Mouse (Mus musculus) thymus, postnatal 0 days (tissue): ENCODE results near the gene Hoxc6. TPM values are rescaled to one million over a fixed set of nuclear protein-coding genes. Genes with fewer than 3 reads are reported as not detected.

Experiments used
- DNase-seq: peaks from one replicate; pipeline ENCODE4 v3.0.0-alpha.2; 2015; ENCODE audit warnings: low spot score
- polyA plus RNA-seq: library from polyadenylated mRNA; unstranded; fragments of >200 nt; fragmentation: Nextera tagmentation; extraction: Ambion mirVana; gene quantifications from 2 replicates; pipeline ENCODE4 v1.2.1, GENCODE M21; 2015

Hoxc6 gene
- polyA plus RNA-seq, 1 experiment from 2014 or later, result not detected

DNA sequence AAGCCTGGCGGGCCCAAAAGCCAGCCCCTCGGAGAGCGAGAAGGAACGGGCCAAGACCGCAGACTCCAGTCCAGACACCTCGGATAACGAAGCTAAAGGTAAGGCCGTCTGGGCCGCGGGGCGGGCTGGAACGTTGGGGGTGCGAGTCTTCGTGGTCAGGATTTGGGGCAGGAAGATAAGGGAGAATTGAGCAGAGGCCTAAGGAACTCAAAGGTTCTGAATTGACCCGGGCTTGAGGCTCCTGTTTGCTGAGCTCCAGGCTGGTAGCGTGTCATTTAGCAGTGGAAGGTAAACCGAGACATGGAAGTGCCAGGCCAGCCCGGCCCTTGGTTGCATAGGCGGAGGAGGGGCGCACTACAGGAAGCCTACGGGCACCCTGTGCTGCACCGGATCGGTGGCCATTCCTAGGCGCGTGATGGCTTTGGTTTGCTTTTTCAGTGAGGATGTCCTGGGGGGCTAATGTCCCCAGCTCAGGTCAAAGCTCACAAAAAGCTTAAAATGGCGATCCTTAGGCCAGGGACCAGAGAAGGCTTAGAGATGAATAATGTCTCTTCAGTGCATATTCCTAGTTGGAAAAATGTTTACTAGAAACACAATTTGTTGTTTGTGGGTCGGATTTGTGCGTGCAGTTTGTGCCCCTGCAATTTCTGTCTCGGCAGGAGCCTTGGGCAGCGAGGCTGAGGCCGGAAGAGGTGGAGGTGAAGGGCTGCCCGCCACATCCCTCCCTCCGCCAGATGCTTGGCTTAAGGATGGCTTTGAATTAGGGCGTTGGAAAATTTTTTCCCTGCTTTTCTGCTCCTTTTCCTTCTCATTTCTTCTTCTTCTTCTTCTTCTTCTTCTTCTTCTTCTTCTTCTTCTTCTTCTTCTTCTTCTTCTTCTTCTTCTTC, 30.3 kb upstream of the Hoxc6 start:
- no peak for DNase-seq

DNA sequence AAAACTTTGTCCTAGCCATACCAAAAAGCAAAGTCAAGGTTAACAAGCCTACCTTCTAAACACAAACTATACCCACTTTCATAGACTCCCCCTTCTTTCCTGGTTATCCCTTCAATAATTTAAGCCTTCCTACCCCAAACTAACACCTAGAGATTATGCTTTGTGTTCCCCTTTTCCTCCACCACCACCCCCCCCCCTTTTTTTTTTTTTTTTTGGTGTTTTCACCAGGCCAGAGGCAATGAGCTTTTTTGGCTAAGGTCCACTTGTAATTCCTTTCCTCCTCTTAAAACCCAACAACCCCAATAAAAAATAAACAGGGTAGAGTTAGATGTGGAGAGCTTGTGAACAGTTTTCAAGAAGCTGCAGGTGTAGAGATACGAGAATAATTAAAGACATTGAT, 28.8 kb upstream of the Hoxc6 start:
- DNase-seq, result no peak

DNA sequence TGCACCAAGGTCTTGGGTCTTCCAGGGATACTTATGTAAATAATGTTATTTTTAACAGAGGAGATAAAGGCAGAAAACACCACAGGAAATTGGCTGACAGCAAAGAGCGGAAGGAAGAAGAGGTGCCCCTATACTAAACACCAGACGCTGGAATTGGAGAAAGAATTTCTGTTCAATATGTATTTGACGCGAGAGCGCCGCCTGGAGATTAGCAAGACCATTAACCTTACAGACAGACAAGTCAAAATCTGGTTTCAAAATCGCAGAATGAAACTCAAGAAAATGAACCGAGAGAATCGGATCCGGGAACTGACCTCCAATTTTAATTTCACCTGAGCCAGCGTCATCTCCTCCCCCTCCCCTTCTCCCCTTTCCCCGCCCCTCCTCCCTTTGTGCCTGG, 27.3 kb upstream of the Hoxc6 start:
- DNase-seq, result no peak

DNA sequence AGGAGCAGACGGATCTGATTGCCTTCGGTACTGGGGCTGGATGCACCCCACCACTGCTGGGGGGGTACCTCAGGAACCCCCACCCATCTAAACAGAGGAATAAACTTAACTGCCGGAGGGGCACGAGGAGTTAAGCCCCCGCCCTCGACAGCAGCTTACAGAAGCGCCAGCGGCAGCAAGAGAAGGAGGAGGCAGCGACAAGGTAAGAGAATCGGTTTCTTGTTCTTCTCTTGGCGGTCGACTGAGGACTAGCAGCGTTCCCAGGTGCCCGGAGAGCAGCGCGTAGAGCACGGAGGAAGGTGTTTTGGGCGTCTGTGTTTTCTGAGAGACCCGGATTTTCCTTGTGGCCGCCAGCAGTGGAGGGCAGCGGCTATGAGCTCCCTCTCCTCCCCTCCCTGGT, 25.8 kb upstream of the Hoxc6 start:
- DNase-seq, result no peak

DNA sequence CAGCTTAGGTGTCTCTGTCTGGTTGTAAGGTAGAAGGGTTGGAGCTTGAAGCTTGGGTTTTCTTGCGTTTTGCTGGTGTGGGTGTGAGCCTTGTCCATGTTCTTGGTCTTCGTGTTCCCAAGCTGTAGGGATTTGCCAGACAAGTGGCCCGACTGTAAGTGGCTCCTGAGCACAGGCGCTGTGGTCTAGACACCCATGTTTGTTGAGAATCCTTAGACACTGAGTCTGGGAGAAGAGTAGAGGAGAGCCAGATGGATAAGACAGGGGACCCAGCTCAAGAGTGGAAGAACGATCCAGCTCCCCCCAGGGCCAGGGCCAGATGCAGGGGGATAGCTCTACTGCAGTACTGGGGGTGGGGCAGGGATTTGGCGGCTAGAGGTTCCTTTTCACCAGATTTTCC, 25.3 kb upstream of the Hoxc6 start:
- no peak for DNase-seq

DNA sequence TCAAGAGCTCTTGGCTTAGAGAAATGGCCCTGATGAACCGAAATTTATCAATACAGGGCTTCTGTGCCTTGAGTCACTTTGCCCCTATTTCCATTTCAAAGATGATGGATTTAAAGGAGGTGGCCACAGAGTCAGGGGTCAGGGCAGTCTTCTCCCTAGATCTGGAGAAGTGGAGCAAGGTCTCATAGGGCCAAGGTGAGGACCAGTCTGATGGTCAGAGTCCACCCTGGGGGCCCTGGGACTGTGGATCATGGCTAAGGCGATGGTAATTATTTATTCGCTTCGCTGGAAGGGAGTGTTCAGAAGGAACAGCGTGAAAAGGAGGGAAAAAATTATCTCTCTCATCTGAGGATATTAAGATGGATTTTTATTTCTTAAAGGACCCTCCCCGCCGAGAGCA, 23.0 kb upstream of the Hoxc6 start:
- no peak for DNase-seq

DNA sequence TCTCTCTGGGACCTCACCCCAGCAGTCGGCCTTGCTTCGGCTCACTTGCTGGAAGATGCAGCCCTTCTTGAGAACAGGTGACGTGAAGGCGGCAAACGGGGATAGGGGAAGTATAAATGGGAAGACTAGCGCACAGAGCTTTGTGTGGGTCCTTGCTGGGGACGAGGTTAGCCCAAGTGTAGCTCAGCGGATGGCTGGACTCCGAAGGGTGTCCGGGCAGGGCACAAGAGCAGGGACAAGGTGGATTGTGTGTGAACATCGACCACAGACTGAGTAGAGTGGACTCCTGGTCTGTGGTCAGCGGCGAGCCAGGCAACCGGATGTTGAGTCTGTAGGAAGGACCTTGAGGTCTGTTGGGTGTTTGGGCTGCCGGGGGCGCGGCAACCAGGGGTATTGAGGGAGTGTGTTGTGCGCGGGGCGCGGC, 22.4 kb upstream of the Hoxc6 start:
- no peak for DNase-seq

DNA sequence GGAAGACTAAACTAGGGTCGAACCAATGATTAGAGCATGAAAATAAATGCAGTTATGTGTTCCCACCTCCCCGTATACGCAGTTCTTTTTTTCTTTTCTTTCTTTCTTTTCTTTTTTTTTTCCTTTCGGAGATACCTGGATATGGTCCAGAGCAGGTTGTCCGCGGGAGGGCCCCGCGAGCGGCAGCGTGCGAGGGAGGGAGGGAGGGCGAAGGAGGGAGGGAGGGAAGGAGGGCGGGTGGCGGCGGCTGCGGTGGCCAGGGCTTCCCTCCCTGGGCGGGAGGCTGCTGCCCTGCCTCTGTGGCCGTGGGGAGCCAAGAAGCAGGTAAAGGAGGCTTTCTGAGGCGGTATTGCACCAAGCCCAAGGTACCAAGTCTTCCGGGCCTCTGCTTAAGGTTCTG, 21.9 kb upstream of the Hoxc6 start, which contains the start of gene Hoxc9:
TSS of gene Hoxc9 (plus strand) at position 269 of the 400 bp plus-strand sequence.
- DNase-seq, result no peak

DNA sequence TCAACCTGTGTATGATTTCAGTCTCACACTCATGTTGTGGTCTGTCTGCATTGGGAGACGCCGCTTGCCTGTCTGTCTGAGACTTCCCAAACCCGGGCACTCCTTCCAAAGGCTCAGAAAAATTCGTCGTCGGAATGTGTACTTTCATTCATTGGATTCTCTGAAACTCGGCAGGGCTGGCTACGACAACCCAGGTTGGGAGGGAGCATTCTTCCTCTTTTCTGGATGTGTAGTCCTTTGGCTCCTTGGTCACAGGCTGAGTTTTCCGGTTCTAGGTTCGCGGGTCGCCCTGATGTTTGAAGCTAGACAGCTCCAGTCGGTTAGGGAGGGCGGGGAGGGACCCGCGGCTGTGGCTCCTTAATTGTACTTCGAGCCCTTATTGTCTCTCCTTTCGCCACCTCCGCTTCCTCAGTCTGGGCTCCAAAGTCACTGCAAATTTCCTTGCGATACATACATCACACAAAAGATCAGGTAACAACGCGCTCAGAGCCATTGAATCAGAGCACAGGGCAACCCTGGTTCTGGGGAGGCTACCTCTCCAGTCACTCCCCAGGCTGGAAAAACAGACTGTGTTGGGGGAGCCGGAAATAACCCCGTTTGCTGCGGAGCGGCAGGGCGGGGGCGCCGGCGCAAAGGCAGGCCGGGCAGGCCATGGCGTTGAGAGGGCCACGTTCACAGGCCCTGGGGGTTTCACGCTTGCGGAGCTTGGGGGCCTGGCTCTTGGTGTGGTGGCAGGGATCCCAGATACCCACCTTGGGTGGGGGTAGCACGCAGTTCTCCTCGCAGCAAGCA, 21.2 kb upstream of the Hoxc6 start:
- no peak for DNase-seq

DNA sequence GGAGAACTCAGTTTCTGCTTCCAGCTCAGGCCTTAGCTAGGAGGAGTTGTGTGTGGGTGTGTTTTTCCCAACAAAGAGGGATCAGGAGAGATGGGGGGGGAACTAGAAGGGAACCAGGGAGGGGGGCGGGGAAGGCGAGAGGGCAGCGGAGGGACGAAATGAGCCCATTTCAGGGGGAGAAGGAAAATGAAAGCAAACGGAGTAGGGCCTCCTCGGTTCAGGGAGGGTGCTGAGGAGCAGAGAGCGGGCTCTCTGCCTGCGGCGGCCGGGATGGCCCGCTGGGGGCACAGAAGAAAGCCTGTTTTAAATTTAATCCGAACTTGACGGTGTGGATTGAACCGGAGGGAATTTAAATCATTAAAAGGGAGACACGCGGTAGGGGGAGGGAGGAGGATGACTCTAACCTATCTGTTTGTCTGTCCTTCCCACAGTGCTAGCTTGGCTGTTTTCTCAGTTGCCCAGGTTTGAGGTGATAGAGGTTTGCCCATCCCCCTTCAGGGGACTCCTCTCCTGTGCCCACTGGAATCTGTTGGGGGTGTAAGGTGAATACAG, 20.6 kb upstream of the Hoxc6 start:
- no peak for DNase-seq

DNA sequence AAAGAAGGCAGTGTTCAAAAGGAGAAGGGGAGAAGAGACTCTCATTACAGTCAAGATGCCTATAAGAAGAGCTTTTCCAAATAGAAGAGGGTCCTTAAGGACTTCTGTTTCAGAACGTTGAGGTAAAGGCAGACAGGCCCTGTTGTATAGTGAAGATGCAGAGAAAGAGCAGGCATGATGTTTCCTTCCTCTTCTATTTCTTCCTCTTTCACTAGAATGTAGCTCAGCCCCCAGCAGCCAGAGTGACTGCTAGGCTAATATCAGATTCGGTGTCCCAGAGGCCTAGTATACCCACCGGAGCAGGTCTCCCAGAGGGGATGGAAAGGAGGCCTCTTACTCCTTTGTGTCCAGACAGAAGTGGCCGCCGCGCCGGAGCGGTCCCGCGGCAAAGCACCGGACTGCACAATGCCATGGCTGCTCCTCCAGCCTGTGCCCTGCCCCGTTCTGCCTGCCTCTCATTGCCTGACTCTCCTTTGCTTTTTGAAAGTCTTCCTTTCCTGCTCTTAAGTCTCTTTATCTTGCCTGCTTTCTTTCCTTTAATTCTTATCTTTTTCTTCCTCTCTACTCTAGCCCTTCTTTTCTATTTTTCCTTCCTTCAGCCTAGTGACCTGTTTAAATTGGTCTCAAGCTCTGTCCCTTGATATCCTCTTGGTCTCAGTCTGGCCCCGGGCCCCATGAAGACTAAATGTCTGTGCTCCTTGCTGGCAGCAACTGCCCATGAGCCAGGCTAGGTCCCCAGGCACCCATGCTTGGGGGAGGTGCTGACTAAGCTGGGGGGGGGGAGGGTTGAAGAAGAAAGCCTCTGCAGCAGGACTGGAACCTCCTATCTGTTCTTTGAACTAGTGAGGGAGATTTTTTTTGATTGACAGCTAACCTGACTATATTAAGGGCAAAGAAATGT, 19.2 kb upstream of the Hoxc6 start:
- no peak for DNase-seq

DNA sequence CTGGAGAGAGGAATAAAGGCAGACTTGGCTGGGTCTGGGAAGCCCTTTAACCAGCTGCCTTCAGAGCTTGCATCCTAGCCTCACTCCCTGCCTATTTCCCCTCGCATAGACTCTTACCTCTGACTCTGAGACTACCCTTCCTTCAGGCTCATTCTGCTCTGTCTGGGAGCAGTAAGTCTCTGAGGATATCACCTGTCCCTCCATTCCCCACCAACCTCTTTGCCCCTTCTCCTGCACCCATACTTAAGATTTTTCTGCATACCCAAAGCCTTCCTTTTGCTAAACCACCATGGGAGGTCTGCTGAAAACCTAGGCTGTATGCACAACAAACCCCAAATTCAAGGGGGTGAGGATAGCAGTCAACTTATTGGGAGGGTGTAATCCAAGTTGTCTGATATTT, 18.1 kb upstream of the Hoxc6 start:
- no peak for DNase-seq

DNA sequence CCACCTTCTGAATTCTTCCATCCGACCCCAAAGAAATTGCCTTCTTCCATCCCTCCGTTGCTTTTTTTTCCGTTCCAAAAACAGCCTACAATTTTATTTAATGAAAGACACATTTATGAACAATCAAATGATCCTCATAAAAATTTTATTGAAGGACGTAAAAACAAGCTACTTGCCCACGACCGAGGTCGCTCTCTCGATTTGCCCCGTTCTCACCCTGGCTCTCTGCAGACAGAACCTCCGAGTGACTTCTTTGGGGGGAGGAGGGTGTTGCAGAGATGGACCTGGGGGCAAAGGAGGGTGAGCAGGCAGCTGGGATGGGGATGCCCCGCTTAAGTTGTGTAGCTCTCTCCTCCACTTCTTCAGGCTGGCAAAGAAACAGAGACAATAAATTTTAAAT, 17.7 kb upstream of the Hoxc6 start:
- DNase-seq, result no peak

DNA sequence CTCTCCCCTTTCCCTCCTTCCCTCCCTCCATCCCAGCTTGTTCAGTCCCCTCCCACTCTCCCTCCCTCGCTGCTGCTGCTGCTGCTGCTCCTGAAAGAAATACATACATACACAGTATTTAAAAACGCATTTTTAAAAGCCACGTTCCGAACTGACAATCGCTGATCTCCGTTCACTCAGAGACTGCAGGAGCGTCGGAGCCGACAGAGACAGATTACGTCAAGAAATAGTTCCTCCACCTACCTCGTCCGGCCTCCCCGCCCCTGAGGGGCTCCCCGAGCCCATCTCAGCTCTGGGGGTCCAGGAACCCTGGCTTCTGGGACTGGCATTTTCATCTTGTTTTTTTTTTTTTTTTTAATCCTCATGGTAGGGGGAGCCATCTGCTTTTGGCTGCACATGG, 17.1 kb upstream of the Hoxc6 start:
- DNase-seq, result no peak

DNA sequence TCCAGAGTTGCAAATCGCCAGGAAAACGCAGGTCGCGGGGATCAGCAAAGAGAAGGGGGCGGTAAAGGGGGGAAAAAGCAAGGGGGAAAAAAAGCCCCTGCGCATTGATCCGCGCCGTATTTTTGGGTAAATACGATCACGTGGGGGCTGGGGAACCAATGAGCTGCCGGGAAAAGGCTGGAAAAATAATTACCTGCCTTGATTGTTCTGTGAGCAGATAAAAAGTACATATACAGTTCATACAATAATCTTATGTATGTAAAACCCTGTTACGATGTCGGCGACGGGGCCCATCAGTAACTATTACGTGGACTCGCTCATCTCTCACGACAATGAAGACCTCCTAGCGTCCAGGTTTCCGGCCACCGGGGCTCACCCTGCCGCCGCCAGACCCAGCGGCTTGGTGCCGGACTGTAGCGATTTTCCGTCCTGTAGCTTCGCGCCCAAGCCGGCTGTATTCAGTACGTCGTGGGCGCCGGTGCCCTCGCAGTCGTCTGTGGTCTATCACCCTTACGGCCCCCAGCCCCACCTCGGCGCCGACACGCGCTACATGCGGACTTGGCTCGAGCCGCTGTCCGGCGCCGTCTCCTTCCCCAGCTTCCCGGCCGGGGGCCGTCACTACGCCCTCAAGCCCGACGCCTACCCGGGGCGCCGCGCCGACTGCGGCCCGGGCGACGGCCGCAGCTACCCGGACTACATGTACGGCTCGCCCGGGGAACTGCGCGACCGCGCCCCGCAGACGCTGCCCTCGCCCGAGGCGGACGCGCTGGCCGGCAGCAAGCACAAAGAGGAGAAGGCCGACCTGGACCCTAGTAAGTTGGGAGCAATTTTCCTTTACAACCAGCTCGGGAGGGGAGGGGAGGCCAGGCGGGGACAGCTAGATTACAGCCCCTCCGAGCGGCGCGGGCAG, 16.4 kb upstream of the Hoxc6 start:
- no peak for DNase-seq

DNA sequence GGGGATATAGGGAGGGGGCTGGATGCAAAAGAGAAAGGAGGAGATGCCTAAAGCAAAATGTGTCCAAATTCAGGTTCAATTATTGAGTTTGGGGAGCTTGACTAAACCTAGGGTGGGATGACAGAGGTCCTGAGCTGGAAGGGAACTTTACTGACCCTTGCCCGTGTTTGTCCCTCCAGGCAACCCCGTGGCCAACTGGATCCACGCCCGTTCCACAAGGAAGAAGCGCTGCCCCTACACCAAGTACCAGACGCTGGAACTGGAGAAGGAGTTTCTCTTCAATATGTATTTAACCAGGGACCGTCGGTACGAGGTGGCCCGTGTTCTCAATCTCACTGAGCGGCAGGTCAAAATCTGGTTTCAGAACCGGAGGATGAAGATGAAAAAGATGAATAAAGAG, 14.3 kb upstream of the Hoxc6 start:
- no peak for DNase-seq

DNA sequence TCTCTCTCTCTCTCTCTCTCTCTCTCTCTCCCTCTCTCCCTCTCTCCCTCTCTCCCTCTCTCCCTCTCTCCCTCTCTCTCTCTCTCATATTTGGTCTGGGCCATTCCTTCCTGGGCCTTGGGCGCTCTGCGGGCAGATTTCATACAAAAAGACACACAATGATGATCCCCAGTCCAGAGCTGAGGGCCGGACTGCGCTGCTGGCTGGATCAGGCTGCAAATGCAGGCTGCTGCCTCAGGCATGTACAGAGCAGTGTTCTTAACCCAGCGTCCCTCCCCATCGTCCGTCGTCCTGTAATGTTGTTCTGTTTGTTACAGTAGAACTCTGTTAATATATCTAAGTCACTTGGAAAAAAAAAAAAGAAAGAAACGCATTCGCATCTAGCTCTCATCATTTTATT, 13.5 kb upstream of the Hoxc6 start:
- no peak for DNase-seq

DNA sequence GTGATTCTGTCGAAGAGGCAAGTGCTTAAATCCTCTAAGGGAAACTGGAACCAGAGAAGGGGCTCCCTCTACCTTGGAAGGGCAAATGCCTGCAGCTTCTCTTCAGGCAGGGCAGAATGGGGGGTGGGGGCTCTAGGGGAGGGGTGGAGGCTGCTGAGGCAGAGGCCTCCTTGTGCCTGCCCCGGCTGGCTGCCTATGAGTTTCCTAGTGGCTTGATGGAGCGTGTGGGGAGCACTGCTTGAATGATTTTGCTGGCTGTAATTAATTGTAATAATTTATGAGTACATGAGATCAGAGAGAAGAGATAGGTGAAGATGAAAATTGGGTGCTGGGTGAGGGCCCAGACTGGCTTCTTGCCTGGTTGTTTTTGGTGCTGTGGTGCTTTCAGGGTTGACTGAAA, 13.1 kb upstream of the Hoxc6 start:
- DNase-seq, result no peak

DNA sequence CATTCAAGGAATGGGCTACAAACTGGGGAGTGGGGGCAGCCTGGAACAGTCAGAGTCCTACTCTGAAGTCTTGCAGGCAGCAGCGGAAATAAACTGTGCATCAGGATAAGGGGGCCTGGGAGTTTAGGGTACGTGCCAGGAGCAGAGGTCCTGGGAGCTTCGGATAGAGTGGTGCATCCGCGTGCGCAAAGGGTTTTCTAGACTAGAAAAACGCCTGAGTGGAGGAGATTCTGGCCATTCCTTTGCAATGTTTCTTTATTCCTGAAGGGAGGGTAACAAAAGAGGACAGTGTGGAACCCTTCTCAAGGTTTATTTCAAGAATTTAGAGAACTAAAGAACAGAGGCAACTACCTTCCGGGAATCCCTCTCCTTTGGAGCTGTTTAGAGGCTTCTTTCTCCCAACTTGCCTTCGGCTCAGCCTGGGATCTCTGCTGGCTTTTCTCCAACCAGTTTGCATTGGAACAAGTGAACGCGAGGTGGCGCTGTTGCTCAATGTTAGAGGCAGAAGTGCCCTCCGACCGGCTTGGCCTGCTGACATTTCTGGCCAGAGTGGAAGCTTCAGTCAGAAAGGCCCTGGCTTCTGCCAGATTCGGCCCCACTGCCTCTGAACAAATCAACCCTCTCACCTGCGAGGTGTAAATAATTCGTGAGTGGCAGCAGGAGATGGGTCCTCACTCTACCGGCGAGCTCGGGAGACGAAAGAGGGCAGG, 10.8 kb upstream of the Hoxc6 start:
- DNase-seq, result peak; percentile 79

DNA sequence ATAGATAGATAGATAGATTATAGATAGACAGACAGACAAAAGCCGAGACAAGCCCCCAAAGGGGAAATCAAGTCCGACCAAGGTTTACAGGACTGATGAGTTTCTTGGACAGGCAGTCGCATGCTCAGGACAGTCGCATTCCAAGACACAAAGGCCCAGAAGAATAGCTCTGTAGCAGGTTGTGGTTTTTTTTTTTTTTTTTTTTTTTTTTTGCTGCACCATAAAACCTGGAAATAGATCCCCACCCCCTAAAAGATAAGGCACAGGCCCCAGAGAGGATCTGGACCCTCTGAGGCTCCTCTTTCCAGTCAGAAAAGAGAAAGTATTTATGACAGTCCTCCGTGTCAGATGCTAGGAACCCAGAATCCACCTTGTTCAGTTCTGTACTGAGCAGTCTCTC, 10.0 kb upstream of the Hoxc6 start:
- no peak for DNase-seq
